Mouse (Mus musculus): ENCODE measurements around the gene Scin. TPM values are rescaled to one million over a fixed set of nuclear protein-coding genes. Genes with fewer than 3 reads are reported as not detected.
"Not testable (repeated sequence)": the region's sequence is repeated elsewhere in the genome, so short reads cannot be mapped to it uniquely, and the experiment has no call there.

Scin gene
- total RNA-seq (2021) (1 to 10 TPM in 1 of 2 experiments, under 1 TPM in 1; 0.84 to 1.1 TPM), polyA plus RNA-seq (2012; rRNA removed) (2.0 and 2.1 TPM in 2 replicates)
- long read RNA-seq = 0 reads

DNA sequence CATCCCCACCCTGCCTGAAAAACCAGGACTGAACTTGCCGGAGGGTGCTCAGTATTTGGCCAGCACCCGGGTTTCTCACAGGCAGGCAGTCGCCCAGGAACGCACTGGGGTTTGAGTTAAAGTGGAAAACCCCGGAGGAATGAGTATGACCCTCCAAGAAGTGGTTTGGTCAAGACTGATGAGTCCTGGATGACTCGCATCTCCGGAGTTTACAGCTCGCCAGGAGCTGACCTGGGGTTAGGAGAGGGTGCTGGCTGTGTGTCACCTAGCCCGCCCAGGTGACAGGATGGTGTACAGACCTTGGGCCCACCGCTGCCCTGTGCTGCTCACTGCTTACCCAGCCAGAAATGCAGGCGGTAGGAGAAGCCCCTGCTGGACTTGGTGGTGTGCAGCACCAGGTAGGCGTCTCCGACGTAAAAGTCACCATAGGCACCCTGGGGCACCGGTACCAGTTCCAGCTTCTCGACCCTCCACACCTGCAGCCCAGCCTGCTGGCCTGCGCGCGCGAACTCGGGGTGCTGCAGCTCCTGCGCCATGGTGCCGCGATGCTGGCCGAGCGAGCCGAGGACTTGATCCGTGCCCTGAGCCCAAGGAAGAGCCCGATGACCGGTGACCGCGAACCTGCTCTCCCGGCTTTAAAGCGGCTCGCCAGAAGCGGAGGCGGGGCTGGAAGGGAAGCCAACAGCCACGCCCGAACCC, at the start of gene Scin:
Gene Scin (minus strand): TSS at position 656 of the 699 bp plus-strand sequence.
- Histone ChIP-seq H3K27me3 (ENCODE audit: control insufficient read depth, insufficient read depth, low read length) (peaks cover 3% of the 10 kb centered on the region), H3K4me3 (peak within 1 kb of the TSS; percentile 28), H3K79me2 (replicated peaks; ENCODE audit: control insufficient read depth, insufficient read depth, low read length) (no peaks in the 10 kb centered on the region), H3K36me3 (ENCODE audit: control insufficient read depth, insufficient read depth, low read length) (no peaks in the 10 kb centered on the region), H3K27ac (no peak within 1 kb of the TSS), H3K4me1 (ENCODE audit: control insufficient read depth, insufficient read depth, low read length) (no peaks in the 10 kb centered on the region), H3K9ac (ENCODE audit: low read depth, low read length) (no peak within 1 kb of the TSS)
- WGBS = 5% methylated on average over 39 of the region's 39 CpGs
- TF ChIP-seq EP300 (IDR thresholded peaks at IDR 0.05; ENCODE audit: insufficient read depth, low read depth, low read length) (no peak), POLR2A (IDR thresholded peaks at IDR 0.05; ENCODE audit: insufficient read depth, low read depth, low read length) (no peak), CTCF (IDR thresholded peaks at IDR 0.05) (no peak)
- intact Hi-C loops (cut with DNase I) = no loop called here
- peak in 1 of 2 experiments; percentile 22 for DNase-seq

DNA sequence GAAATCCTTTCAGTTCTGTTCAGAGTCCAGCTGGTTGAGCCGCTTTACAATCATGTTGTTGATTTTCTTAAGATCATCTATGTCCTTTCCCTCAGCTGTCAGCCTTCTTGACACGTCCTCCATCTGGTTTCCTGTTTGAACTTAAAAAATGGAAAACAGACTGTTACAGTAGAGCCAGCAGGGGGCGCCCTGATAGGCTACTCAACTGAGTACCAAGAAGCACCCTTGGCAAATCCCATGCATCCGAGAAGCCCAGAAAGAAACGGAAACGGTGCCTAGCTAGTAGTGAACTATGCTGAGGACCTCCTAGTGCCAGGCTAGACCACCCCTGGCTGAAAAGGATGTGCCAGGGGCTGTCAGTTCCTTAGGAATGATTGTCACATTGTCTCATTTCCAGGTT, 43.1 kb upstream of the Scin start:
- intact Hi-C loops (cut with DNase I) = loop anchor here (1.0 kb wide), 1 partner anchor 23 kb away; no protein-coding TSS in a partner anchor
- H3K4me3 ChIP-seq = no peak overlapping the region
- H3K9ac ChIP-seq (ENCODE audit: low read depth, low read length) = no peak overlapping the region
- H3K79me2 ChIP-seq (replicated peaks; ENCODE audit: control insufficient read depth, insufficient read depth, low read length) = no peaks in the 10 kb centered on the region
- WGBS = 36% methylated on average over 6 of the region's 6 CpGs
- no peaks in the 10 kb centered on the region for H3K36me3 ChIP-seq (ENCODE audit: control insufficient read depth, insufficient read depth, low read length)
- H3K27me3 ChIP-seq (ENCODE audit: control insufficient read depth, insufficient read depth, low read length) = no peaks in the 10 kb centered on the region
- H3K27ac ChIP-seq = no peak overlapping the region
- DNase-seq = peak; percentile 29 to 33
- no peaks in the 10 kb centered on the region; the same call in 1 of the 2 replicates for H3K4me1 ChIP-seq (ENCODE audit: control insufficient read depth, insufficient read depth, low read length)
- TF ChIP-seq CTCF (IDR thresholded peaks at IDR 0.05) (peak; percentile 82), EP300 (IDR thresholded peaks at IDR 0.05; ENCODE audit: insufficient read depth, low read depth, low read length) (no peak)

DNA sequence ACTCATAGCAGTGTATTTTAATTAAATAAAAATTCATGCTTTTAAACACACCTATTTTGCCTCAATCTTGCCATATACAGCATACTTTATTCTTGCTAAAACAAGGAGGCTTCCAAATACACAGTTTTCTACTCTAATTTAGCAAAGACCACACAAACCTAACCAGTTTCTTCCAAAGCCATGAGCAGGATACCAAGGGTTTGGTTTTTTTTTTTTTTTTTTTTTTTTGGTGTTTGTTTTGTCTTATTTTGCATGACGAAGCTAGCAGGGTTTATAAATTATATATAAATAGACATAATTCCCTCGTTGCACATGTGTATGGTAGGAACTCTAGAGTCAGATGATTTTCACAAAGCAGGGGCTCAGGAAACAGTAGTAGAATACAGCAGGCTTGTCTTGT, 42.1 kb upstream of the Scin start:
- TF ChIP-seq CTCF (IDR thresholded peaks at IDR 0.05) = no peak
- no peak for TF ChIP-seq EP300 (IDR thresholded peaks at IDR 0.05; ENCODE audit: insufficient read depth, low read depth, low read length)
- no peak for TF ChIP-seq POLR2A (IDR thresholded peaks at IDR 0.05; ENCODE audit: insufficient read depth, low read depth, low read length)
- H3K36me3 ChIP-seq (ENCODE audit: control insufficient read depth, insufficient read depth, low read length) = no peaks in the 10 kb centered on the region
- 64% methylated on average over 2 of the region's 2 CpGs for WGBS
- no peaks in the 10 kb centered on the region for H3K27me3 ChIP-seq (ENCODE audit: control insufficient read depth, insufficient read depth, low read length)
- DNase-seq = no peak
- no peaks in the 10 kb centered on the region; the same call in 1 of the 2 replicates for H3K4me1 ChIP-seq (ENCODE audit: control insufficient read depth, insufficient read depth, low read length)
- no peaks in the 10 kb centered on the region for H3K79me2 ChIP-seq (replicated peaks; ENCODE audit: control insufficient read depth, insufficient read depth, low read length)
- H3K4me3 ChIP-seq = no peak overlapping the region
- H3K27ac ChIP-seq = no peak overlapping the region
- intact Hi-C loops (cut with DNase I) = no loop called here
- no peak overlapping the region for H3K9ac ChIP-seq (ENCODE audit: low read depth, low read length)

DNA sequence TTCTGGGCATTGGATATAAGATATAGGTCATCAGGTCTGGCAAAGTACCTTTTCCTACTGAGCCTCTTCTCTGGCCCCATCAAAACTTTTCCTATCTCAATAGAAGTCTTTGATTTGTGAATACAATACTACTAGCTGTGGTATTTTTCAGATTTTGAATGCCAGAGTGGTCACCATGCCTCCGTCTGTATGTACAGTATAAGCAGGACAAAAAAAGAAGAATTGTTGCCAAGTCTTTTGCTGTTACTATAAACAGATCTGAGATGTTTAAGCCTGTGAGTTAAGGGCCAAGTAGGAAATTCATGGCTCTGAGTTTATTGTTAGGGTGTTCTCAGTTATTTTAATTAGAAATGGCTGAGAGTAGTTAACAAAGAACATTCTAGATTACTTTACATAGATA, 41.1 kb upstream of the Scin start:
- H3K27ac ChIP-seq; H3K79me2 ChIP-seq (replicated peaks; ENCODE audit: control insufficient read depth, insufficient read depth, low read length); H3K9ac ChIP-seq (ENCODE audit: low read depth, low read length); H3K36me3 ChIP-seq (ENCODE audit: control insufficient read depth, insufficient read depth, low read length); H3K4me3 ChIP-seq; H3K27me3 ChIP-seq (ENCODE audit: control insufficient read depth, insufficient read depth, low read length); DNase-seq; intact Hi-C loops (cut with DNase I); H3K4me1 ChIP-seq (ENCODE audit: control insufficient read depth, insufficient read depth, low read length): not testable (repeated sequence)
- WGBS = 13% methylated on average over 1 of the region's 1 CpGs

DNA sequence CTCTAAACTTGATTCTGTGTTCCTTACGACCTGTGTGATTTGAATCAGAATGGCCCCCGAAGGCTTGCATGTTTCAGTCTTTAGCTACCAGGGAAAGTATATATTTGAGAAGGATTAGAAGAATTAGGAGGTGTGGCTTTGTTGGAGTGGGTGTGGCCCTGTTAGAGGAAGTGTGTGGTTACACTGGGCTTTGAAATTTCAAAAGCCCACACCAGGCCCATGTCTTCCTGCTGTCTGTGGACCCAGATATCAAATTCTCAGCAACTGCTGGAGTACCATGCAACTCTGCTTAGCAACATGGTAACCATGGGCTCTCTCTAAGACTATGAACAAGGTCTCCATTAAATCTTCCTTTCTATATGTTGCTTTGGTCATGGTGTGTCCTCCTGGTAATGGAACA, 37.6 kb upstream of the Scin start:
- Histone ChIP-seq H3K79me2 (replicated peaks; ENCODE audit: control insufficient read depth, insufficient read depth, low read length) (no peaks in the 10 kb centered on the region), H3K4me1 (ENCODE audit: control insufficient read depth, insufficient read depth, low read length) (no peaks in the 10 kb centered on the region), H3K4me3 (no peak overlapping the region), H3K36me3 (ENCODE audit: control insufficient read depth, insufficient read depth, low read length) (no peaks in the 10 kb centered on the region), H3K27ac (no peak overlapping the region), H3K9ac (ENCODE audit: low read depth, low read length) (no peak overlapping the region), H3K27me3 (ENCODE audit: control insufficient read depth, insufficient read depth, low read length) (no peaks in the 10 kb centered on the region)
- WGBS = 91% methylated on average over 2 of the region's 2 CpGs
- DNase-seq = no peak
- intact Hi-C loops (cut with DNase I) = no loop called here
- TF ChIP-seq POLR2A (IDR thresholded peaks at IDR 0.05; ENCODE audit: insufficient read depth, low read depth, low read length) (no peak), CTCF (IDR thresholded peaks at IDR 0.05) (no peak), EP300 (IDR thresholded peaks at IDR 0.05; ENCODE audit: insufficient read depth, low read depth, low read length) (no peak)

DNA sequence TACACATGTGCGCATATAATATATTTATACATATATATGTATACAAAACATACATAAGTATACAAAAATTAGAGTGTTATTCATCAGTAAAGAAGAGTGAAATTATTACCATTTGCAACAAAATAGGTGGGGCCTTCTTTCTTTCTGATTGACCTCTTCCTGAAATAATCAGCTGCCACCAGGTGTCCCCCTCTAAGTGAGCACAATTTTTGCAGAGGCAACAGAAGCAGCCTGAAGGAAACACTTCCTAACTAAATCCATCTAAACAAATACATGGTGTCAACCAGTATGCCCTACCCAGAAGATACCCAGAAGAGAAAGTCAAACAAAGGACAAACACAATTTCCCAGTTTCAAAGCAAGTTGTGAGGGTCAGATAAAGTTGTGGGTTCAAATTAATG, 35.6 kb upstream of the Scin start:
- no peaks in the 10 kb centered on the region for H3K79me2 ChIP-seq (replicated peaks; ENCODE audit: control insufficient read depth, insufficient read depth, low read length)
- intact Hi-C loops (cut with DNase I) = no loop called here
- no peaks in the 10 kb centered on the region for H3K4me1 ChIP-seq (ENCODE audit: control insufficient read depth, insufficient read depth, low read length)
- no peak overlapping the region for H3K27ac ChIP-seq
- H3K9ac ChIP-seq (ENCODE audit: low read depth, low read length) = no peak overlapping the region
- no peak for DNase-seq
- no peaks in the 10 kb centered on the region for H3K27me3 ChIP-seq (ENCODE audit: control insufficient read depth, insufficient read depth, low read length)
- 100% methylated on average over 1 of the region's 1 CpGs for WGBS
- no peaks in the 10 kb centered on the region for H3K36me3 ChIP-seq (ENCODE audit: control insufficient read depth, insufficient read depth, low read length)
- no peak overlapping the region for H3K4me3 ChIP-seq
- TF ChIP-seq CTCF (IDR thresholded peaks at IDR 0.05) (0 out of 2 replicates have a peak, but pooled peaks have one; percentile 21), EP300 (IDR thresholded peaks at IDR 0.05; ENCODE audit: insufficient read depth, low read depth, low read length) (no peak)

Data from heart, adult 2 months (tissue).